Mouse (Mus musculus): ENCODE measurements around the gene Crtc1.

The Crtc1 gene

DNA sequence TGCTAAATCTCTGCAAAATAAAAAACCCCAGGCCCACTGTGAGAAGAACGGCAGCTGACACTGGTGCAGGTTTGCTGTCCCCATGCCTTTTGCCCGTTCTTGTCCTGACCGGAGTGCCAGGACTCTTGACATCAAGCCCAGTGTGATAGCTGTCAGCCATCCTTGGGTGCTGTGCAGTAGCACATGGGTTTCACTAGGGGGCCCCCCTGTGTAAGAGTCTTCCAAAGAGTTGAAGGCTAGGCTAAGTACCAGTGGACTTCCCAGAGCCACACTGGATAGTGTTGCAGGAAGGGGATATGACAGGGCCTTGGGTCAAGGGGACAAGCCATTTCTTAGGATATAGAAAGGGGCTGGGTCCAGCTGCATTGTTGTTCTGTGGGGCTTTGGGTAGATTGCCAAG lies 56.1 kb downstream of the Crtc1 start:
- peak; percentile 86 for DNase-seq (ENCODE audit: low spot score)

GRCm38 (mm10) chr8:70380069-70380468 lies 59.3 kb downstream of the Crtc1 start:
- DNase-seq (ENCODE audit: low spot score), result no peak

- DNase-seq (ENCODE audit: low spot score), result no peak
Measured at GRCm38 (mm10) chr8:70377049-70377448, 62.3 kb downstream of the Crtc1 start.

GRCm38 (mm10) chr8:70376275-70376741 lies 63.1 kb downstream of the Crtc1 start:
- DNase-seq (ENCODE audit: low spot score), result no peak

DNA sequence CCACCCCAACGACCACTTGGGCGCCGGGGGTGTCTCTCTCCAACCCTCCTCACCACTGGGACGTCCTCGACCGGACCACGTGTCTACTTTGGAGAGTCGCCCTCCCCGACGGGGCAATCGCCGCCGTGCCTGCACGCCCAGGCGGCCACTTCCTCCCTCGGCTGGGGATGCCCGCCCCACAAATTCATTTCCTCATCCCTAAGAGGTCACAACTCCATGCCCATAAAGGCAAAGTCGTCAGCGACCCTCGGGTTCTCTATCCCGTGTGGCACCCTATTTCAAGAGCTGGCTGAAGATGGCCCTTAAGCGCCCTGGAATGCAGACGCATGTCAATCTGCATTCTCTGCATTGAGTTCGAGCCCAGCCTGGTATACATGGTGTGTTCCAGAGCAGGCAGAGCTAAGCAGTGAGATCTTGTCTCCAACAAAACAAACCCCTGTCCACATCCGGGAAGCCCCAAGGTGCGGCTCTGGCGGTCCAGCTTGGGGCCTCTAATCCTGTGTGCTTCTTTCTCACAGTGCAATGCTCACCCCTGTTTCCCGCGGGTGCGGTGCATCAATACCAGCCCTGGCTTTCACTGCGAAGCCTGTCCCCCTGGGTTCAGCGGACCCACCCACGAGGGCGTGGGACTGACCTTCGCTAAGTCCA lies 64.0 kb downstream of the Crtc1 start:
- DNase-seq (ENCODE audit: low spot score), result no peak

DNA sequence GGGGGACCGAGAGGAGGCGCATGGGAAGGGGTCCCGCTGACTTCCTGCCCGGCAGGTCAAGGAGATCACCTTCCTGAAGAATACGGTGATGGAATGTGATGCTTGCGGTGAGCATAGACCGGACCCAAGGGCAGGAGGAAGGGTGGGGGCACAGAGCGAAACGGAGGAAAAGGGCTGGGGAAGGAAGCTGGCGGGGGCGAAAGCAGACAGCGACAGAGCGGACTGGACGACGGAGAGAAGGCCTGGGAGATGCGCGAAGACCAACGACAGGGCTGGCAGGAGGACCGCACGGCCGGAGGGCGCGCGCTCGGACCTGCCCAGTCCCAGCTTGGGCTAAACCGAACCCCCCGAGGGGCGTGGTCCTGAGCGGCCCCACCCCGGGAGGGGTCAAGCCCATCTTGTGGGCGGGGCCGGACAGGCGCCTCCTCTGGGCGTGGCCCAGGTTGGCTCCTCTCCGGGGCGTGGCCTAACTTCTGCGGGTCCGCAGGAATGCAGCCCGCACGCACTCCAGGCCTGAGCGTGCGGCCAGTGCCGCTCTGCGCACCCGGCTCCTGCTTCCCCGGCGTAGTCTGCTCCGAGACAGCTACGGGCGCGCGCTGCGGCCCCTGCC lies 65.0 kb downstream of the Crtc1 start:
- peak; percentile 71 for DNase-seq (ENCODE audit: low spot score)

DNA sequence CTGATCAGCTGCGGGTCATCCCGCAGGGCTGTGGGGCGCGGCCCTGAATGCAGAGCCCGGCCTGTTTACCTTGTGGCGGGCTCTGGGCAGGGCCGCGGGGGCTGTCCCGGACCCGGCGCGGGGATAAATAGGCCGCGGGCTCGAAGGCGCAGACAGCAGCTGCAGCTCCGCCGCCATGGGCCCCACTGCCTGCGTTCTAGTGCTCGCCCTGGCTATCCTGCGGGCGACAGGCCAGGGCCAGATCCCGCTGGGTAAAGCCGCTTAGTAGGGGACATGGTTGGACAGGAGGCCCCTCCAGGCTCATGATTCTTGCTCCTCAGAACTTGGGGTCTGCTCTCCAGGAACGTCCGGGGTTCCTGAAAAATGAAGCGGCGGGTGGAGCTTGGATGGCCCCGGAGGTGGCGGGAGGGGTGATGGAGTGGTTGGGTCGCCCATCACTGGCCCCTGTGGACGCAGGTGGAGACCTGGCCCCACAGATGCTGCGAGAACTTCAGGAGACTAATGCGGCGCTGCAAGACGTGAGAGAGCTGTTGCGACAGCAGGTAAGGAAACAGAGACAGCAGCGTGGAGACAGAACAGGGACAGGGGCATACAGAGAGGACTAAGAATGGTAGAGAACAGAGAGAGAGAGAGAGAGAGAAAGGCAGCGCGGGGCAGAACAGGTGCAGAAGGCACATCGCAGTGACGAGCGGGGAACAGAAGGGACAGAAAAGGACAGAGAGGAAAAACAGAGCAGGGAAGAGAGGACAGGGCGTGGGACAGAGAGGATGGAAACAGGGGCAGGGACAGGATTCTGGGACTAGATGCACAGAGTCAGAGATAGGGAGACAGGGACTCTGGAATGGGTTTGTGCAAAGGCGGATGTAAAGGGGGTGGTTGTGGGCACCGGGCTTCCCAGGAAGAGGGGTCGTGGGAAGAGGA lies 65.7 kb downstream of the Crtc1 start, which contains the start of gene Comp:
Gene Comp, plus strand, starts transcription at position 162 of the 921 bp plus-strand sequence.
- DNase-seq (ENCODE audit: low spot score), result no peak

GRCm38 (mm10) chr8:70371951-70372350 lies 67.4 kb downstream of the Crtc1 start:
- no peak for DNase-seq (ENCODE audit: low spot score)

DNA sequence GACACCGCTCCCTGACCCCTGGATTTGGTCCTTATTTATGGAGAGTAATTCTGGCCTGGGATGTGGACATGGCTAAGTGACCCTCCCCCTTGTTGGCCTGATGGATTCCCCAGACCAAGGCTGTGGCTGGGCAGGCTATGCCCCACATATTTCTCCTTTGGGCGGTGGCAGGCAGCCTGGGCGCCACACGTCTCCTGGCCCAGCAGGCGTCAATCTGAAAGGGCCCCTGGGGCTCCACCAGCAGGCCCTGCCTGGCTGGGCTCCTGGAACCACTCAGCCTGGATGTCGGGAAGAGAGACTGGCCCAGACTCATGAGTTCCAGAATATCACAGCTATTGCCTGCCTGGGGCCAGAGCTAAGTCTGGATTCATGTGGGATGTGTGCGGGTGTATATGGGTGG lies 68.9 kb downstream of the Crtc1 start:
- no peak for DNase-seq (ENCODE audit: low spot score)

DNA sequence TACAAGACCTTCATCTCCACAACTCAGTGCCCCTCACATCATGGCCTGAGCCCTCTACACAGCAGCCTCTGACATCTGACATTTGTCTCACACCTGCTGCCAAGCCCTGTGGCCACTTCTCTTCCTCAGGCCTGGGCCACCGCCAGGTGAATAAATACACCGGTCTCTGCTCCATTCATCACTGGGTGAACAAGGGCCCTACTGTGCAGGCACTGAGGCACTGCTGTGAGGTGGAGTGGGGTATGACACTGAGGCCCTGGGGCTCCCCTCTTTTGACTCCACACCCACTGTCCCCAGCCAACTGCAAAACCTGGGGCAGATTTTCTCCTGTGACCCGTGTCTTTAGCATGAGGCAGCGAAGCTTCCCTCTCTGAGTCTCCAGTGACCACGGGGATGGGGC lies 72.8 kb downstream of the Crtc1 start:
- DNase-seq (ENCODE audit: low spot score), result no peak

DNA sequence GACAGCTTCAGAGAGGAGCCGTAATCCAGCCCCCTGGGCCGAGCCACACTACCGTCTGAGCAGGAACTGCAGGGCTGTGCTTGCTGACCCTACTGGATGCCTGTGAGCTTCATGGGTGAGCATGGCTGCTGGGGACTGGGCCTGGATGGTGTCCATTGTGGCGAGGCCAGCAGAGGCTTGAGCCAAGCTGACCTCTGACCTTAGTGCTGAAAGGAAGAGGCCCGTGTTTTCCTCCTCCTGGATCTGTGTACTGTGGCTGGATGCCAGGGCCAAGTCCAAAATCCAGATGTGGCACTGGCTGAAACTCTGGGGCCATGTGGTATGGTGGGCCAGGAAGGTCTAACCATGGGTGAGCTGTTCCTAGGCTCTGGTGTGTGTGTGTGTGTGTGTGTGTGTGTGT lies 75.3 kb downstream of the Crtc1 start:
- no peak for DNase-seq (ENCODE audit: low spot score)

DNA sequence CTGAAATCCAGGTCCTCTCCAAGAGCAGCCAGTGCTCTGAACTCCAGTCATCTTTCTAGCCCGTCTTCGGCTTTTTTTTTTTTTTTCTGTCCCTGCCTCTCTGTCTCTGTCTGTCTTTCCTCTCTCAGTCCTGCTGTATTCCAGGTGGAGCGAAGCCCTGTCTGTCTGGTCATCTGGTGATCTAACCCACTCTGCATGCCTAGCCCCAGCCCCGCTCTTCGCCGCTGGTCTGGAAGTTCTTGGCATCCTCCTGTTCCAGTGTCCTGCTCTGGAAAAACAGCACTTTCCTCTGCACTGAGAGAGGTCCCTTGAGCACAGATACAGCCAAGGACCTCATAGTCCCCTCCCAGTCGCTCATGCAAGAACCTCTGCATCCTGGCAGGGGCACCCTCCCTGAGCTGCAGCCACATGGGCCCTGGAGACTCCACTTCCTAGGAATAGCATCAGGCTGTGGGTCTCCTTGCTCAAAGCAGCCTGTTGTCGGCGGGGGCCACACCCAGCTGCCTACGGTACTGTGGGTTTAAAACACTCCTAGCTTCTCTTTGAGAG lies 77.8 kb downstream of the Crtc1 start:
- DNase-seq (ENCODE audit: low spot score), result no peak

DNA sequence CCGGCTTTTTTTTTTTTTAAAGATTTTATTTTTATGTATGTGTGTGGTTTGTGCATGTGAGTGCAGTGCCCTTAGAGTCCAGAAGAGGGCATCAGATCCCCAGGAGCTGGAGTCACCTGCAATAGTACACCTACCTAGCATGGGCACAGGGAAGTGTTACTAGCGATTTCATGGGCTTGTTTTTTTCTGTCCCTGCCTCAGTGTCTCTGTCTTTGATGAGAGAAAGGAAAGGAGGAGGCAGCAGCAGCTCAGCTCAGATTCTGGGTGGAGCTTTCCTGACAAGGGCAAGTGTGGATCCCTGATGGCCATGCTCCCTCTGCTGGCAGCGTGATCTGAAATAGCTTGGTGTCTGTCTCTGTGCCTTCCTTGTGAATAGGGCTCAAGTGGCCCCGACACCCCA lies 78.6 kb downstream of the Crtc1 start:
- no peak for DNase-seq (ENCODE audit: low spot score)

DNA sequence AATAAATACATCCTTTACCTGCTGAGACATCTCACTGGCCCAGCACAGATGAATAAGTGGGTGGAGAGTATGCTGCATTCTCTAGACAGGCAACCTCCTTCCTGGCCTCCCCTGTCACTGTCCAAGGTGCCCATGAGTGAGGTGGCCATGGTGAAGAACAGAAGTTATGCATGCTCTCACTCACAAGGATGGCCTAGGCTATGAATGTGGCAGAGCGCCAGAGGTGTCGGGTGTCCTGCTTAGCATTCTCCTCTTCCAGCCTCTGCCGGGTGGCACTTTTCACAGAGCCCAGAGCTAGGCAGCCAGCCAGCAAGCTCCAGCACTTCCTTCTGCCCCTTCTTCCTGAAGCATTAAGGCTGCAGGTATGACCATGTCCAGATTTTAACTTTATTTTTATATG lies 80.0 kb downstream of the Crtc1 start:
- no peak for DNase-seq (ENCODE audit: low spot score)

- DNase-seq (ENCODE audit: low spot score), result no peak
Measured at GRCm38 (mm10) chr8:70356111-70356510, 83.3 kb downstream of the Crtc1 start.

DNA sequence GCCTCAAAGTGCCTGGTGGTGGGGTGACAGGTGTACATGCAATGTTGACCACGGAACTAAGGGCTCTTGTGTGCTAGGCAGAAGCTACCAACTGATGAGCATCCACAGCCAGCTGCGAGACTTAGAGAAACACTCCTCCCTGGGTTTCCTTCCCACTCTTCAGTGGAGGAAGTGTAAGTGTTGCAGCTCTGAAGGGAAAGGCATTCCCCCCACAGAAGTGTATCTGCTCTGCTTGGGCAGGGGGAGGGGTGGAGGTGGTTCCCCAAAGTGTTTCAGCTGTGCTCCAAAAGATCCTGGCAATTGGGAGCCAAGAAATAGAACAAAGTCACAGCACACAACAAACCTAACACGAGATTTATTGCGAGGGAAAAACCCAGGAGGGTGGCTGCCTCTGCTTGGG lies 85.4 kb downstream of the Crtc1 start:
- no peak for DNase-seq (ENCODE audit: low spot score)

GRCm38 (mm10) chr8:70353194-70353817 lies 86.1 kb downstream of the Crtc1 start, which contains the start of gene Upf1:
Upf1 (minus strand) TSS chr8:70353278.
- peak; percentile 99 for DNase-seq (ENCODE audit: low spot score)

DNA sequence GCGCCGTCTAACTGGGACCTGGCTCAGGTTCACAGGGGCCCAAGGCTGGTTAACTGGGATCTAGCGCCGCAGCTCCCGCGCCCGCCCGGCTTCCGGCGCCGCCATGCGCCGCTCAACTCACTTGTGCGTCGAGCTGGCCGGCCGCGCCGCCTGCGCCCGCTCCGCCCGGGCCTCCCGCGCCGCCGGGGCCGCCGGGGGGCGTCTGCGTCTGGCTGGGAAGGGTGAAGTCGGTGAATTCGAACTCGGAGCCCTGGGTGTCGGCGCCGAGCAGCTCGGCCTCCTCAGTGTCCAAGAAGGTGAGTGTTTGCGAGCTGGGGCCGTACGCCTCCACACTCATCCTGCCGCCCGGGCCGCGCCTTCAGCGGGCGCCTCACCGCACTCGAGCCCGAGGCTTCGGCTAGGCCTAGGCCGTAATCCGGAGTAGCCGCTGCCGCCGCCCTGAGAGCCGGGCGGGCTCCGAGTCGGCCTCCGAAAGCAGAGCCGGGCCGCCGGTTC lies 86.7 kb downstream of the Crtc1 start:
- DNase-seq (ENCODE audit: low spot score), result peak; percentile 36

DNA sequence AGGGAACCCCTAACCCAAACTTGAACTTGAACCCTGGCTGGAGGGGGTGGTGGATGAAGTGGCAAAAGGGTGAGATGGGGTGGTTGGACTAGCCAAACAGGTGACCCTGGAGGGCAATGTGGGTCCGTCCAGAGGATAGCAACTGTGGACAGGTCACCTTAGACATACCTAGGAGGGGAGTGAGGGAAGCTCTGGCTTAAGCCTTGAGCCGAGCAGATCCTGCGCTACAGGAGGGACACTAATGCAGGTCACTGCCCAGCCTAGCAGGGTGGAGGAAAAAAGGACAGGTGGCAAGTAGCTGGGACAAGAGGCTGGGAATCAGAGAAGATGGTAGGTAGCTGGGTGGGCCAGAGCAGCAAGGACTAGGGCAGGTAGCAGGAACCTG lies 87.4 kb downstream of the Crtc1 start:
- DNase-seq (ENCODE audit: low spot score), result no peak

DNA sequence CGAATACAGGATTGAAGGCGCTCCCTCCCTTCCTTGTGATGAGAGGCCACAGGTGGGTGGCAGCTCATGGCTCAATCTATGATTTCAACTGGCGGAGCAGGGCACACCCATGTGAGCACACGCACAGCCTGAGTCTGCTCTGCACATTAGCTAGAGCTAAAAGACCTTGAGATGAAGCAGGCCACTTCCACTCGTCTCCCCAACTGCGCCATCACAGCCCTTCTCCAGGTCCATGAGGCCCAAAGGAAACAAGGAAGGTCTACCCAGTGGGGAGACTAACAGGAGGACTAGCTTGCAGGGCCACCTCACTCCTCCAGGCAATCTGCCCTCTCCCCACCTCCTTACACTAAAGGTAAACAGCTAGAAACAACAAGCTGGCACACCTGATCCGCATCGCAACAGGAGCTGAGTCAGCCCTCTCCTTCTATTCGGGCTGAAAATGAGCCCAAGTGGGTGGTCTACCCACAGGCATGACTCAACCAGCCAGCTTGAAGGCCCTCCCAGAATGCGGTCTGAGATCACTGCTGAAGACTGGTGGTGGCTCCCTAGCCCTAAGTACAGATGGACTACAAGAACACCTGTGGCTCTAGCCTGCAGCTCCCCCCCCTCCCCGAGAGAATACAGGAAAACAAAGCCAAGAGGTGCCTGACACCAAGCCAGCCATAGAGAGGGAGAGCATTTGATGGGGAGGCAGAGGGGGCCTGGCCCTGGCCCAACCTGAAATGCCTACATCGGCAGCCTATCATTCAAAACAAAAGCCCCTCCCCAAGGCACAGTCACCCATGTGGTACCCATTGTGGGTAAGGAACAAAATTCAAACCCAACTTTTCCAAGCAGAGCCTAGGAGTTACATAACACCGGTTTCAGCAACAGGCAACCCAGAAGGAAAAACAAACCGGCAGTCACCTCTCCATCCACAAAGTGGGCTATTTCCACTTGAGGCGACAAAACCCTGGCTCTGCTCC lies 88.1 kb downstream of the Crtc1 start:
- no peak for DNase-seq (ENCODE audit: low spot score)
